Mouse (Mus musculus) heart, embryonic 12.5 days (tissue): ENCODE measurements around the gene Wfdc21. TPM values are rescaled to one million over a fixed set of nuclear protein-coding genes. Genes with fewer than 3 reads are reported as not detected.

Experiments used
- ATAC-seq: fragments of 200-750 bp; cut with Nextera tagmentation; 2 replicates; pipeline ENCODE4 v1.8.0; 2017; ENCODE audit warnings: moderate TSS enrichment, moderate library complexity; ENCODE audit not compliant: insufficient number of reproducible peaks, low FRiP score
- H3K27ac ChIP-seq: fragments of 300-500 bp; sonication (generic); 2 replicates; pipeline ENCODE4 v1.5.1; 2016; ENCODE audit warnings: mild to moderate bottlenecking, moderate library complexity; ENCODE audit not compliant: poor library complexity, severe bottlenecking
- H3K27me3 ChIP-seq: fragments of 300-500 bp; sonication (generic); replicated peaks from 2 replicates; pipeline ENCODE4 v1.6.1; 2016; ENCODE audit warnings: mild to moderate bottlenecking, moderate library complexity
- H3K36me3 ChIP-seq: fragments of 300-500 bp; sonication (generic); 2 replicates; pipeline ENCODE4 v1.6.1; 2016; ENCODE audit warnings: mild to moderate bottlenecking, moderate library complexity
- H3K4me1 ChIP-seq: fragments of 300-500 bp; sonication (generic); replicated peaks from 2 replicates; pipeline ENCODE4 v1.6.1; 2016; ENCODE audit warnings: mild to moderate bottlenecking
- H3K4me2 ChIP-seq: fragments of 300-500 bp; sonication (generic); 2 replicates; pipeline ENCODE4 v1.6.1; 2016; ENCODE audit warnings: mild to moderate bottlenecking, moderate library complexity
- H3K4me3 ChIP-seq: fragments of 300-500 bp; sonication (generic); 2 replicates; pipeline ENCODE4 v1.5.1; 2016; ENCODE audit warnings: mild to moderate bottlenecking
- H3K9ac ChIP-seq: fragments of 300-500 bp; sonication (generic); 2 replicates; pipeline ENCODE4 v1.6.1; 2016; ENCODE audit warnings: mild to moderate bottlenecking, moderate library complexity
- H3K9me3 ChIP-seq: fragments of 300-500 bp; sonication (generic); replicated peaks from 2 replicates; pipeline ENCODE4 v1.6.1; 2016; ENCODE audit warnings: mild to moderate bottlenecking, moderate library complexity
- WGBS: fragments of 180-500 bp; shearing (Covaris S2); methylation state at CpG from one replicate; pipeline ENCODE4 v1.1.7; 2016; 5-methylcytosine and 5-hydroxymethylcytosine counted together
- polyA plus RNA-seq: library from polyadenylated mRNA; unstranded; fragments of >200 nt; fragmentation: Nextera tagmentation; extraction: Ambion mirVana; gene quantifications from 2 replicates; pipeline ENCODE4 v1.2.1, GENCODE M21; 2016

Gene Wfdc21
- polyA plus RNA-seq, 1 experiment from 2014 or later: not detected

DNA sequence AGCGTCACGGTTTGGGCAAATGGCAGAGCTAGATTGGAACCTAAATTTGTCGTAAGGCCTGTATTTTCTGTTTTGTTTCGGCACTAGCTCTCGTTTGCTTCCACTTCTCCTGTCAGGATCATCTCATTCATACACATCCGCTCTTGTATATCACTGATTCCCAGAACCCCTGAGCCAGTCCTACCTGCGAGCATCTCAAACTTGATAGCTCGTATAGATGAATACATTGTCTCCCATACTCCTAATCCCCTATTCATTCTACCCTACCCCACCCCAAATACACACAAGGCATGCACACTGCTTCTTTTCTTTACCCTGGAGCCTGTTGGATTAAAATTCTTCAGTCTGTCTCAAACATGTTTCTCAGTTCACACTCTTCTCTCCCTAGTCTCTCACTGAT lies 7.5 kb downstream of the Wfdc21 start:
- H3K4me1 ChIP-seq: peaks cover 11% of the 10 kb centered on the region
- H3K27ac ChIP-seq: peak overlapping the region; percentile 76; the same call in 1 of the 2 replicates
- peak overlapping the region; percentile 88 for H3K4me3 ChIP-seq
- H3K4me2 ChIP-seq: peak overlapping the region; percentile 82
- ATAC-seq: no peak
- peaks cover 30% of the 10 kb centered on the region for H3K36me3 ChIP-seq
- peaks cover 17% of the 10 kb centered on the region for H3K27me3 ChIP-seq
- WGBS: 7% methylated on average over 8 of the region's 8 CpGs
- no peaks in the 10 kb centered on the region for H3K9me3 ChIP-seq
- H3K9ac ChIP-seq: peak overlapping the region; percentile 83

GRCm38 (mm10) chr11:83767306-83767705 lies 20.6 kb downstream of the Wfdc21 start:
- Histone ChIP-seq H3K4me2 (no peak overlapping the region), H3K27ac (no peak overlapping the region), H3K36me3 (peaks cover 92% of the 10 kb centered on the region), H3K9me3 (no peaks in the 10 kb centered on the region), H3K4me1 (no peaks in the 10 kb centered on the region), H3K27me3 (no peaks in the 10 kb centered on the region), H3K4me3 (no peak overlapping the region), H3K9ac (no peak overlapping the region)
- no peak for ATAC-seq
- WGBS: 92% methylated on average over 9 of the region's 9 CpGs

- no peak overlapping the region for H3K4me3 ChIP-seq
- 86% methylated on average over 4 of the region's 4 CpGs for WGBS
These were observed 22.2 kb downstream of the Wfdc21 start for GRCm38 (mm10) chr11:83768976-83769375.

DNA sequence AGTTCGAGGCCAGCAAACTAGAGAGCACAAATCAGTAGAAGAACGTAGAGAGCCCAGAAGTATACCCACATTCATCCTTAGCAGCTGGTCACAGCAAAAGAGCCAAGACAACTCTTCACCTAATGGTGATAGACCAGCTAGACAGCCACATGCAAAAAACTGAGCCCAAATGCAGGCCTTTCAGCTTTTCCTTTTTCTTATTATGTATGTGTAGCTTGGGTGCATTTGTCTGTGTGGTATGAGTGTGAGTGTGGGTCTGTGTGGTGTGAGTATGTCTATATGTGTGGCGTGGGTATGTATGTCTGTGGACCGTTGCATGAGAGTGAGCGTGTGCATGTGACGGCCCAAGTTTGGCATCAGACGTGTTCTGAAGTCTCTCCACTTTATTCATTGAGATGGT lies 24.3 kb downstream of the Wfdc21 start:
- Histone ChIP-seq H3K4me2 (no peak overlapping the region), H3K9ac (no peak overlapping the region), H3K9me3 (no peaks in the 10 kb centered on the region), H3K27me3 (no peaks in the 10 kb centered on the region), H3K4me1 (no peaks in the 10 kb centered on the region), H3K27ac (no peak overlapping the region), H3K36me3 (peaks cover 91% of the 10 kb centered on the region), H3K4me3 (no peak overlapping the region)
- WGBS: 92% methylated on average over 7 of the region's 7 CpGs
- ATAC-seq: no peak

More at GRCm38 (mm10) chr11:83768976-83769375, 22.2 kb downstream of the Wfdc21 start:
- ATAC-seq: no peak
- Histone ChIP-seq H3K9me3 (no peaks in the 10 kb centered on the region), H3K9ac (no peak overlapping the region), H3K27ac (no peak overlapping the region), H3K4me1 (no peaks in the 10 kb centered on the region), H3K4me2 (no peak overlapping the region), H3K27me3 (no peaks in the 10 kb centered on the region), H3K36me3 (peaks cover 92% of the 10 kb centered on the region)

- peaks cover 92% of the 10 kb centered on the region for H3K36me3 ChIP-seq
- no peak overlapping the region for H3K4me3 ChIP-seq
- ATAC-seq: no peak
- 96% methylated on average over 6 of the region's 6 CpGs for WGBS
- no peak overlapping the region for H3K27ac ChIP-seq
- no peaks in the 10 kb centered on the region for H3K9me3 ChIP-seq
- no peak overlapping the region for H3K9ac ChIP-seq
- H3K4me2 ChIP-seq: no peak overlapping the region
- no peaks in the 10 kb centered on the region for H3K4me1 ChIP-seq
- no peaks in the 10 kb centered on the region for H3K27me3 ChIP-seq
These were observed 25.6 kb downstream of the Wfdc21 start for GRCm38 (mm10) chr11:83772341-83772740.

- H3K36me3 ChIP-seq: peaks cover 85% of the 10 kb centered on the region
- H3K4me3 ChIP-seq: no peak overlapping the region
- WGBS: 93% methylated on average over 16 of the region's 16 CpGs
- no peaks in the 10 kb centered on the region for H3K9me3 ChIP-seq
- H3K4me1 ChIP-seq: no peaks in the 10 kb centered on the region
- no peak for ATAC-seq
- H3K4me2 ChIP-seq: no peak overlapping the region
- H3K27ac ChIP-seq: no peak overlapping the region
- H3K27me3 ChIP-seq: no peaks in the 10 kb centered on the region
- no peak overlapping the region for H3K9ac ChIP-seq
These were observed 27.0 kb downstream of the Wfdc21 start for GRCm38 (mm10) chr11:83773691-83774090.

DNA sequence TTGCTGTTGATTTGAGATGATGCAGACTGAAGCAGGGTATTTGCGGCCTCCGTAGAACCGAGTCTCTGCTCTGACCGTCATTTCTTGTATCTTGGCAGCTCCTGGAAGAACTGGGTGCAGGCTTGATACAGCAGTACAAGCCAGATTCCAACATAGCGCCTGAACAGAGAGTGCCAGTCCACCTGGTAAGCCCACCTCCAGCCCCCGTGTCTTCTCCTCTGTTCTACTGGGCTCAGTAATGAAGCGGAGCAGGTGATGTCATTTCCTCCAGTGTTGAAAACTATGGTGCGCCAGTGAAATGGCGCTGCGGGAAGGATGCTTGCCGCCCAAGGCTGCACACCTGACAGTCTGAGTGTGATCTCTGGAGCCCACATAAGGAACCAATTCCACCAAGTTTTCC lies 27.6 kb downstream of the Wfdc21 start:
- Histone ChIP-seq H3K9ac (no peak overlapping the region), H3K4me1 (no peaks in the 10 kb centered on the region), H3K9me3 (no peaks in the 10 kb centered on the region), H3K4me3 (no peak overlapping the region), H3K4me2 (no peak overlapping the region), H3K27ac (no peak overlapping the region), H3K36me3 (peaks cover 86% of the 10 kb centered on the region), H3K27me3 (no peaks in the 10 kb centered on the region)
- no peak for ATAC-seq
- WGBS: 93% methylated on average over 11 of the region's 11 CpGs

DNA sequence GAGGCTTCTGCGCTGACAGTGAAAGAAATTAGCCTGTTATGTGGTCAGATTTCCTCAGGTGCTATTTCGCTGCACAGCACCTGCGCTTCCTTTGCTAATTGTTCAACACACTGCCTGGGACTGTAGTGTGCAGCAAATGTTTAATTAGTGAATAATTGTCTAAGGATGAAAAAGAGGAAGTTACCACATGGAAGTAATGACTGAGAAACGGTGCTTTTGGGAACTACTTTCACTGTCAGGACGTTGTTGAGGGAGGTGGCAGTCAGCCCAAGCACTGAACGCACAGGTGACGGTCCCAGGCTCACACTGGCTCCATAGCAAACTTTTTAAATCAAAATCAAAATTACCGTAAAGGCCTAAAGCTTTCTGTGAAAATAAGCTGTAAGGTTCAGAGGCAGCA lies 30.1 kb downstream of the Wfdc21 start:
- no peak for ATAC-seq
- no peak overlapping the region for H3K27ac ChIP-seq
- H3K9me3 ChIP-seq: no peaks in the 10 kb centered on the region
- H3K36me3 ChIP-seq: peaks cover 90% of the 10 kb centered on the region
- H3K9ac ChIP-seq: no peak overlapping the region
- no peaks in the 10 kb centered on the region for H3K4me1 ChIP-seq
- no peak overlapping the region for H3K4me3 ChIP-seq
- H3K4me2 ChIP-seq: no peak overlapping the region
- no peaks in the 10 kb centered on the region for H3K27me3 ChIP-seq
- 90% methylated on average over 8 of the region's 8 CpGs for WGBS

- no peak overlapping the region for H3K9ac ChIP-seq
- ATAC-seq: no peak
These were observed 37.3 kb downstream of the Wfdc21 start for GRCm38 (mm10) chr11:83783931-83784600.

GRCm38 (mm10) chr11:83784661-83785060 lies 37.9 kb downstream of the Wfdc21 start:
- Histone ChIP-seq H3K36me3 (peaks cover 34% of the 10 kb centered on the region), H3K4me3 (no peak overlapping the region), H3K27me3 (0 out of 2 replicates have a peak, but pooled peaks cover 8% of the 10 kb centered on the region), H3K4me1 (peaks cover 5% of the 10 kb centered on the region; the same call in 1 of the 2 replicates), H3K9ac (no peak overlapping the region), H3K4me2 (no peak overlapping the region), H3K27ac (no peak overlapping the region), H3K9me3 (no peaks in the 10 kb centered on the region)
- ATAC-seq: no peak
- WGBS: 85% methylated on average over 2 of the region's 2 CpGs

More at GRCm38 (mm10) chr11:83783931-83784600, 37.3 kb downstream of the Wfdc21 start:
- Histone ChIP-seq H3K4me3 (no peak overlapping the region), H3K36me3 (peaks cover 40% of the 10 kb centered on the region), H3K4me2 (no peak overlapping the region), H3K27me3 (0 out of 2 replicates have a peak, but pooled peaks cover 7% of the 10 kb centered on the region), H3K27ac (no peak overlapping the region), H3K9me3 (no peaks in the 10 kb centered on the region), H3K4me1 (peaks cover 5% of the 10 kb centered on the region; the same call in 1 of the 2 replicates)
- 78% methylated on average over 14 of the region's 14 CpGs for WGBS

GRCm38 (mm10) chr11:83785366-83785765 lies 38.6 kb downstream of the Wfdc21 start:
- Histone ChIP-seq H3K4me1 (peaks cover 5% of the 10 kb centered on the region; the same call in 1 of the 2 replicates), H3K9ac (no peak overlapping the region), H3K27ac (no peak overlapping the region), H3K4me3 (no peak overlapping the region), H3K27me3 (0 out of 2 replicates have a peak, but pooled peaks cover 13% of the 10 kb centered on the region), H3K36me3 (peaks cover 27% of the 10 kb centered on the region), H3K9me3 (no peaks in the 10 kb centered on the region), H3K4me2 (no peak overlapping the region)
- ATAC-seq: no peak
- 13% methylated on average over 2 of the region's 2 CpGs for WGBS
